Mouse (Mus musculus): ENCODE results near the gene Apcs. TPM values are rescaled to one million over a fixed set of nuclear protein-coding genes. Genes with fewer than 3 reads are reported as not detected.

Apcs gene
- polyA plus RNA-seq, 1 experiment from 2014 or later, result 7.4 TPM

- no peak for TF ChIP-seq CTCF (IDR thresholded peaks at IDR 0.05; ENCODE audit: low read depth)
- 70% methylated on average over 4 of the region's 4 CpGs for WGBS
- Histone ChIP-seq H3K27me3 (ENCODE audit: insufficient read depth, low read length) (no peaks in the 10 kb centered on the region), H3K9ac (ENCODE audit: low read depth, low read length) (no peak overlapping the region), H3K4me1 (replicated peaks; ENCODE audit: insufficient read depth, low read length) (no peaks in the 10 kb centered on the region), H3K9me3 (replicated peaks; ENCODE audit: low read length) (no peaks in the 10 kb centered on the region), H3K4me2 (ENCODE audit: low read length) (no peak overlapping the region), H3K27ac (no peak overlapping the region), H3K4me3 (replicated peaks; ENCODE audit: low read depth, low read length) (no peak overlapping the region), H3K36me3 (ENCODE audit: insufficient read depth, low read length) (no peaks in the 10 kb centered on the region)
- DNase-seq (ENCODE audit: low spot score), result no peak
- ATAC-seq (replicated peaks; ENCODE audit: low FRiP score, low read depth), result no peak
Measured at GRCm38 (mm10) chr1:172875265-172875664, 19.6 kb downstream of the Apcs start.

DNA sequence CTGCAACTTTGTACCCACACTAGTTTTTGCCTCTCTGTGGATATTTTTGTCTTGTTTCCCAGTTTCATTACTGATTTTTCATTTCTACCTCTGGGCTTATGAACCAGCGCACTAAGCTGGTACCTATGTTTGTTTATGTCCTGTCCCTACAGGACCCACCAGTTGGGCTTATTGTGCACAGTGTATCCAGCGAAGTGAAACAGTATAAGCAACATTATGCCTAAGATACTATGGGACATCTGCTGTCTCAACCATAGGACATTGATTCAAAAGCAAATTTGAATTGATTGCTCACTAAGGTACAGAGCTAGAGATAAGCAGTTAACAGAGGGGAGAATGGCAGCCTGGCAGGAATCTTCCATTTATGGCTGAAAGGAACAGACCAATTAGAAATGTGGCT is 46.7 kb downstream of the Apcs start:
- Histone ChIP-seq H3K4me2 (ENCODE audit: low read length) (no peak overlapping the region), H3K36me3 (ENCODE audit: insufficient read depth, low read length) (no peaks in the 10 kb centered on the region), H3K27me3 (ENCODE audit: insufficient read depth, low read length) (no peaks in the 10 kb centered on the region), H3K4me1 (replicated peaks; ENCODE audit: insufficient read depth, low read length) (no peaks in the 10 kb centered on the region), H3K9ac (ENCODE audit: low read depth, low read length) (no peak overlapping the region), H3K27ac (no peak overlapping the region), H3K9me3 (replicated peaks; ENCODE audit: low read length) (no peaks in the 10 kb centered on the region), H3K4me3 (replicated peaks; ENCODE audit: low read depth, low read length) (no peak overlapping the region)
- no peak for TF ChIP-seq CTCF (IDR thresholded peaks at IDR 0.05; ENCODE audit: low read depth)
- WGBS, result 92% methylated on average over 2 of the region's 2 CpGs
- ATAC-seq (replicated peaks; ENCODE audit: low FRiP score, low read depth) (no peak), DNase-seq (ENCODE audit: low spot score) (no peak)

- no peak overlapping the region for H3K4me3 ChIP-seq (replicated peaks; ENCODE audit: low read depth, low read length)
- H3K9ac ChIP-seq (ENCODE audit: low read depth, low read length), result no peak overlapping the region
- no peaks in the 10 kb centered on the region for H3K4me1 ChIP-seq (replicated peaks; ENCODE audit: insufficient read depth, low read length)
- WGBS, result 76% methylated on average over 2 of the region's 2 CpGs
- no peak for TF ChIP-seq CTCF (IDR thresholded peaks at IDR 0.05; ENCODE audit: low read depth)
- H3K36me3 ChIP-seq (ENCODE audit: insufficient read depth, low read length), result no peaks in the 10 kb centered on the region
- H3K27ac ChIP-seq, result no peak overlapping the region
- no peak for DNase-seq (ENCODE audit: low spot score)
- no peaks in the 10 kb centered on the region for H3K27me3 ChIP-seq (ENCODE audit: insufficient read depth, low read length)
- ATAC-seq (replicated peaks; ENCODE audit: low FRiP score, low read depth), result no peak
- no peak overlapping the region for H3K4me2 ChIP-seq (ENCODE audit: low read length)
- no peaks in the 10 kb centered on the region for H3K9me3 ChIP-seq (replicated peaks; ENCODE audit: low read length)
Measured at GRCm38 (mm10) chr1:172847044-172847761, 47.6 kb downstream of the Apcs start.

Other genes starting within 250 kb of the Apcs start
- gene Crp, start 197.0 kb downstream of the Apcs start, polyA plus RNA-seq (2015; fragmentation: Nextera tagmentation; extraction: Ambion mirVana), result 0.08 TPM in 1 of 2 replicates, not detected in the other
- not detected in 2 replicates for gene Olfr16, start 55.4 kb upstream of the Apcs start, polyA plus RNA-seq (2015; fragmentation: Nextera tagmentation; extraction: Ambion mirVana)
- not detected in 2 replicates for gene Olfr1408, start 242.3 kb upstream of the Apcs start, polyA plus RNA-seq (2015; fragmentation: Nextera tagmentation; extraction: Ambion mirVana)

All from kidney, postnatal 0 days (tissue).